Mouse (Mus musculus): ENCODE results near the gene Rad51c. TPM values are rescaled to one million over a fixed set of nuclear protein-coding genes. Genes with fewer than 3 reads are reported as not detected.
"Not testable (repeated sequence)": the region's sequence is repeated elsewhere in the genome, so short reads cannot be mapped to it uniquely, and the experiment has no call there.

Gene Rad51c
- polyA plus RNA-seq, 1 experiment from 2014 or later = 8.2 TPM

DNA sequence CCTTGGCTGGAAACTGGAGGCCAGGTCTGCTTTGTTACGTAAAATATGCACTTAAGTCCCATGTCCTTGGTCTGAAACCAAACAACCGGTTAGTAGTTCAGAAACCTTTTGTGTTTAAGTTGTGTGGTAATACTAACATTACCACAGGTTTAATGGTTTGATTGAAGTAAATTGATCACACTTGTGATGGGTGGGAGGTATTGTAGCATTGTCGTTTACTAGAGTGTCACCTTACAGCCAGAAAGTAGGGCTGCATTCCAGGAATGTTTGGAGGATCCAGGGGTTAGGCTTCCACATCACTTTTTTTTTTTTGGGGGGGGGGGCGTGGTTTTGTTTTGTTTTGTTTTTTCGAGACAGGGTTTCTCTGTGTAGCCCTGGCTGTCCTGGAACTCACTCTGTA, 11.4 kb upstream of the Rad51c start:
- no peaks in the 10 kb centered on the region for H3K9me3 ChIP-seq
- H3K9ac ChIP-seq = no peak overlapping the region
- H3K27ac ChIP-seq = no peak overlapping the region
- H3K4me3 ChIP-seq = no peak overlapping the region
- H3K4me2 ChIP-seq = no peak overlapping the region
- no peaks in the 10 kb centered on the region for H3K4me1 ChIP-seq
- no peaks in the 10 kb centered on the region for H3K27me3 ChIP-seq
- WGBS = 36% methylated on average over 5 of the region's 5 CpGs
- no peak for ATAC-seq (ENCODE audit: insufficient number of reproducible peaks, insufficient read depth, low FRiP score, low TSS enrichment, low read depth)
- no peaks in the 10 kb centered on the region for H3K36me3 ChIP-seq

DNA sequence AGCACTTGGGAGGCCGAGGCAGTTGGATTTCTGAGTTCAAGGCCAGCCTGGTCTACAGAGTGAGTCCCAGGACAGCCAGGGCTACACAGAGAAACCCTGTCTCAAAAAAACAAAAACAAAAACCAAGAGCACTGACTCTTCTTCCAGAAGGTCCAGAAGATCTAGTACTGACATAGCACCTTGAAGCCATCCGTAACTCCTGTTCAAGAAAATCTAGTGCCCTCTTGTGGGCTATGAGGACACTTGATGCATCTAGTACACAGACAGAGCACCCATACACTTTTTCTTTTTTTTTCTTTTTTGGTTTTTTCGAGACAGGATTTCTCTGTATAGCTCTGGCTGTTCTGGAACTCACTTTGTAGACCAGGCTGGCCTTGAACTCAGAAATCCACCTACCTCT, 8.7 kb upstream of the Rad51c start:
- not testable (repeated sequence) for H3K4me1 ChIP-seq; H3K4me2 ChIP-seq; H3K36me3 ChIP-seq; H3K4me3 ChIP-seq; H3K9me3 ChIP-seq; H3K9ac ChIP-seq; H3K27ac ChIP-seq; ATAC-seq (ENCODE audit: insufficient number of reproducible peaks, insufficient read depth, low FRiP score, low TSS enrichment, low read depth); H3K27me3 ChIP-seq
- 57% methylated on average over 3 of the region's 3 CpGs for WGBS

DNA sequence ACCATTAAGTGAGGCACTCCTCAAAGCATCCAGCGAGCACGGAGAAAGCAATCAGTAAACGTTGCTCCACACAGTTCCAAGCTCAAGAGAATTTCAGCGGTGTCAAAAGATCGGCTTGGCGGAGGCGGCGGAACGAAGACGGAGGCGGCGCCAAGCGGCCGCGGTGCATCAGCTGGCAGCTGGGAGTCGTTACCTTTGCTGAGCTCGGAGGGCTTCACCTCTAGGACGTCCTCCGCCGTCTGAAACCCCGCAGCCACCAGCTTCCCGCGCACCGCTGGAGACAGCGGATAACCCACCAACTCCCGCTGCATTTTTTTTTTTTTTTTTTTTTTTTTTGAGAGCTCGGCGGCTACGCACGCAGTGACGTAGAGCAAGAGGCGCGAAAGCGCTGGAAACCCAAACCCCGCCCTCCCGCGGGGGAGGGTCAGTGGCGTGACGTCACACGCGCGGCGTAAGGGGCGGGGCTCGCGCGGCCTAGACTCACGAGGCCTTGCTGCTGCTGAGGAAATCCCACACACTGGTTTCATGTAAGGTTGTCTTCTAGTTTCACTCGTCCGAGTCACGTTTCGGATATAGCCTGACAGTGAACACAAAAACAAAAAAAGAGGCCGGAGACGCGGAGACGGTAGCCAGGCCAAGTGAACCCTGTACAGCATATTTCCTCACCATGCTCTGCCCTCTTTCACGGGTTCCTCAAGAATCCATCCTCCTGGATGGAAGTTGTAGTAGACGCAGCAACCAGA, 472 bp downstream of the Rad51c start:
- WGBS = 3% methylated on average over 58 of the region's 58 CpGs
- no peaks in the 10 kb centered on the region for H3K36me3 ChIP-seq
- peak overlapping the region; percentile 82 for H3K9ac ChIP-seq
- H3K4me2 ChIP-seq = peak overlapping the region; percentile 65
- peak overlapping the region; percentile 97 for H3K27ac ChIP-seq
- no peaks in the 10 kb centered on the region for H3K9me3 ChIP-seq
- H3K4me1 ChIP-seq = 0 out of 2 replicates have a peak, but pooled peaks cover 5% of the 10 kb centered on the region
- no peaks in the 10 kb centered on the region for H3K27me3 ChIP-seq
- H3K4me3 ChIP-seq = peak overlapping the region; percentile 63
- peak; percentile 82 for ATAC-seq (ENCODE audit: insufficient number of reproducible peaks, insufficient read depth, low FRiP score, low TSS enrichment, low read depth)

GRCm38 (mm10) chr11:87398402-87398801, 6.4 kb downstream of the Rad51c start:
- no peaks in the 10 kb centered on the region for H3K4me1 ChIP-seq
- ATAC-seq (ENCODE audit: insufficient number of reproducible peaks, insufficient read depth, low FRiP score, low TSS enrichment, low read depth) = no peak
- no peak overlapping the region for H3K27ac ChIP-seq
- no peak overlapping the region for H3K4me3 ChIP-seq
- no peak overlapping the region for H3K9ac ChIP-seq
- WGBS = 87% methylated on average over 2 of the region's 2 CpGs
- no peak overlapping the region for H3K4me2 ChIP-seq
- no peaks in the 10 kb centered on the region for H3K9me3 ChIP-seq
- H3K27me3 ChIP-seq = no peaks in the 10 kb centered on the region
- no peaks in the 10 kb centered on the region for H3K36me3 ChIP-seq

- Histone ChIP-seq H3K4me2 (no peak overlapping the region), H3K27ac (no peak overlapping the region), H3K9ac (no peak overlapping the region), H3K4me1 (no peaks in the 10 kb centered on the region), H3K4me3 (no peak overlapping the region), H3K27me3 (no peaks in the 10 kb centered on the region), H3K36me3 (0 out of 2 replicates have a peak, but pooled peaks cover 6% of the 10 kb centered on the region), H3K9me3 (no peaks in the 10 kb centered on the region)
- ATAC-seq (ENCODE audit: insufficient number of reproducible peaks, insufficient read depth, low FRiP score, low TSS enrichment, low read depth) = no peak
- 59% methylated on average over 1 of the region's 1 CpGs for WGBS
Observed at GRCm38 (mm10) chr11:87393855-87394254, 10.9 kb downstream of the Rad51c start.

DNA sequence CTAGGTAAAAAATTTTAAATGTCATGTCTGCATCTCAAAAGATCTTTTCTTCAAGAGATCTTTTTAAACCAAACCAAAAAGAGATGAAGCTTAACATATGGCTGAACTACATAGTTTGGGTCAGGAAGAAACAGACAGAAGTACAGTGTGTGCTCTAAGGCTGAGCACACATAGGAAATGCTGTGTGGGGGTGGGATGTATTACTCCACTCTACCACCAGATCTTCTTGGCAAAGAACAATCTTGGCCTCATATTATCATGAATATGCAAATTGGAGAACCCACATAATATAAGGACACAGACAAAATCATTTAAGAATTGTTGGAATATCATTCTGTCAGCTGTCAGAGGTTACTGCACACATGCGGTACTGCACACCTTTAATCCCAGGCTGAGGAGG, 19.1 kb downstream of the Rad51c start:
- H3K4me1 ChIP-seq = no peaks in the 10 kb centered on the region
- no peak for ATAC-seq (ENCODE audit: insufficient number of reproducible peaks, insufficient read depth, low FRiP score, low TSS enrichment, low read depth)
- H3K9ac ChIP-seq = no peak overlapping the region
- no peak overlapping the region for H3K4me2 ChIP-seq
- H3K27ac ChIP-seq = no peak overlapping the region
- WGBS = 92% methylated on average over 1 of the region's 1 CpGs
- no peaks in the 10 kb centered on the region for H3K9me3 ChIP-seq
- H3K27me3 ChIP-seq = no peaks in the 10 kb centered on the region
- no peaks in the 10 kb centered on the region for H3K36me3 ChIP-seq
- no peak overlapping the region for H3K4me3 ChIP-seq

DNA sequence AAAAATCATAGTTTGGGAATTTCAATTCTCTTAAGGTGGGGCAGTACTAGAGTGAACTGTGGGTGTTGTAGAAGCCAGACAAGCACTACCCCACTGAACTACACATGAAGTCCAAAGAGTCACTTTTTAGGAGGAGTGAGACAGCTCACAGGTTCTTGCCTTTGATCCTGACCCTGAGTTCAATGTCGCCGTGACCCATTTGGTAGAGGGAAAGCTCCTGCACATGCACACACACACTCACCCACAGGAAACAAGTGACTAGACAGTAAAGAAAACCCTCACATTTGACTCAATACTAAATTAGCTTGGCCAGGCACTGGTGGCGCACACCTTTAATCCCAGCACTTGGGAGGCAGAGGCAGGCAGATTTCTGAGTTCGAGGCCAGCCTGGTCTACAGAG, 20.2 kb downstream of the Rad51c start:
- H3K4me1 ChIP-seq = no peaks in the 10 kb centered on the region
- no peak for ATAC-seq (ENCODE audit: insufficient number of reproducible peaks, insufficient read depth, low FRiP score, low TSS enrichment, low read depth)
- H3K27me3 ChIP-seq = no peaks in the 10 kb centered on the region
- no peak overlapping the region for H3K4me2 ChIP-seq
- no peak overlapping the region for H3K27ac ChIP-seq
- no peak overlapping the region for H3K4me3 ChIP-seq
- 96% methylated on average over 4 of the region's 4 CpGs for WGBS
- 0 out of 2 replicates have a peak, but pooled peaks cover 4% of the 10 kb centered on the region for H3K36me3 ChIP-seq
- no peaks in the 10 kb centered on the region for H3K9me3 ChIP-seq
- no peak overlapping the region for H3K9ac ChIP-seq

DNA sequence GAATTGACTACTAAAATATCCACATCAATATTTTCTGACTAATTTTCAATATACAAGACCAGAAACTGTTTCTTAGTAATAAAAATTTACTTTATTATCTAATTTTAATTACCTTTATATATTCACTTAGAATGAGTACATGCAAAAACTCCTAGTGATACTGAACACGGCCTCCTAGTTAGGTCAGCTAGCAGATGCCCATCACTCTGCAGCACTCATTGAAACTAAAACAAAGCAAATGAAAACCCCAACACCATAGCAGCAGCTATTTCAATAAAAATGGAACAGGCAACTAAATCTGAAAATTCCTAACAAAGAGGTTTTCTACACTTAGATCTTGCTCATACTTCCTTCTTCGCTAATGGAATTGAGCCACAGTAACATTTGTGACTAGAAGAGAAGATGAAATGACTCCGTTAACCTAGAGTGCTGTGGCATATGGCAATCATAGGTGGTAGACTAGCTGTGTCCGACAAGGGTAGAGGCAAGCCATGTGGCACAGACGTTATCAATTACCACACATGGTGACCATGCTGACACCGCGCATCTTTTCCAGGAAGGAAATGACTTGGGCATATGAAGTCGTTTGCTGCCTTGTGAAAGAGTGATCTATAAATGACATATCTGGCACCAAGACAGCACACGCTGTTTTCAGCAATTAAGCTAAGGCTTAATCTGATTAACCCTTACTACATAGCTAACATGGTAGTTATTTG, 36.7 kb downstream of the Rad51c start:
- no peak overlapping the region for H3K4me3 ChIP-seq
- no peaks in the 10 kb centered on the region for H3K27me3 ChIP-seq
- H3K9ac ChIP-seq = no peak overlapping the region
- H3K36me3 ChIP-seq = no peaks in the 10 kb centered on the region
- H3K27ac ChIP-seq = no peak overlapping the region
- no peak overlapping the region for H3K4me2 ChIP-seq
- 46% methylated on average over 9 of the region's 9 CpGs for WGBS
- H3K9me3 ChIP-seq = no peaks in the 10 kb centered on the region
- no peaks in the 10 kb centered on the region for H3K4me1 ChIP-seq
- ATAC-seq (ENCODE audit: insufficient number of reproducible peaks, insufficient read depth, low FRiP score, low TSS enrichment, low read depth) = no peak

DNA sequence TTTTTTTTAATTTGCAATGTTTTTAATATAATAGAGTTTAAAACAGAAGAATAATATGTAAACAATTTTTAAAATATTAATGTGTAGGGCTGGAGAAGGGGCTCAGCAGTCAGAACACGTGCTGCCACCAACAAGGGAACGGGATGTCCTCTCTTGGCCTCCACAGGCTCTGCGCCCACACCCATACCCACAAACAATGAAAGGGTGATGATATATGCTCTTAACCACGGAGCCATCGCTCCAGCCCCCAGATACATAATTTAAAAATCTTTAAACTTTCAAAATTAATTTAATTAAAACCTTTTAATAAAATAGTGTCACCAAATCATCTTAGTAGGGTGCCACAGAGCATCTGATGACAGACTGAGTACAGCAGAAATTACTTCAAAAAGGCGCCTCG, 37.7 kb downstream of the Rad51c start:
- no peak overlapping the region for H3K27ac ChIP-seq
- no peaks in the 10 kb centered on the region for H3K36me3 ChIP-seq
- no peaks in the 10 kb centered on the region for H3K9me3 ChIP-seq
- no peak overlapping the region for H3K4me2 ChIP-seq
- no peak overlapping the region for H3K9ac ChIP-seq
- ATAC-seq (ENCODE audit: insufficient number of reproducible peaks, insufficient read depth, low FRiP score, low TSS enrichment, low read depth) = no peak
- no peak overlapping the region for H3K4me3 ChIP-seq
- no peaks in the 10 kb centered on the region for H3K27me3 ChIP-seq
- H3K4me1 ChIP-seq = no peaks in the 10 kb centered on the region
- 85% methylated on average over 7 of the region's 7 CpGs for WGBS

DNA sequence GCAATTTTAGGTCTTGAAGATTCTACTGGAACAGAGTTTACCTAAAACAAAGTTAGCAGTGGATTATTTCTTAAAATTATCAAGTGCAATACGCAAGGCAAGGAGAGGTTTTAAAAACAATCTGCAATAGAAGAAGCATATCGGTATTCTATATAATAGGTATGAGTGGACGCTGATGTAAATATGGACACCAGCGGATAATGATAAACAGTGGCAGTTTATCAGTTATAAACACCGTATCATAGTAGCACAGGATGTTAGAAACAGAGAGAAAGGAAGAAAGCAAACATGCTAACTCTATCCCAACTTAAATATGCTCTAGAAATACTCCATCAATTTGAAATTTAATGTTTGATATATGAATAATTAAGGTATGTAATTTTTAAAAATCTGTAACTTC, 39.6 kb downstream of the Rad51c start:
- no peak for ATAC-seq (ENCODE audit: insufficient number of reproducible peaks, insufficient read depth, low FRiP score, low TSS enrichment, low read depth)
- Histone ChIP-seq H3K4me1 (no peaks in the 10 kb centered on the region), H3K9me3 (no peaks in the 10 kb centered on the region), H3K4me2 (no peak overlapping the region), H3K9ac (no peak overlapping the region), H3K36me3 (no peaks in the 10 kb centered on the region), H3K27ac (no peak overlapping the region), H3K27me3 (peaks cover 11% of the 10 kb centered on the region), H3K4me3 (no peak overlapping the region)
- 90% methylated on average over 5 of the region's 5 CpGs for WGBS

- no peaks in the 10 kb centered on the region for H3K9me3 ChIP-seq
- WGBS = 14% methylated on average over 10 of the region's 10 CpGs
- peak overlapping the region; percentile 69 for H3K9ac ChIP-seq
- H3K27ac ChIP-seq = no peak overlapping the region
- no peaks in the 10 kb centered on the region for H3K36me3 ChIP-seq
- ATAC-seq (ENCODE audit: insufficient number of reproducible peaks, insufficient read depth, low FRiP score, low TSS enrichment, low read depth) = no peak
- peaks cover 9% of the 10 kb centered on the region for H3K4me1 ChIP-seq
- H3K4me3 ChIP-seq = peak overlapping the region; percentile 70
- peaks cover 53% of the 10 kb centered on the region for H3K27me3 ChIP-seq
- peak overlapping the region; percentile 97 for H3K4me2 ChIP-seq
Observed at GRCm38 (mm10) chr11:87359262-87359612, 45.5 kb downstream of the Rad51c start.
